Mouse (Mus musculus): ENCODE measurements at regions not wholly inside any gene's neighbourhood (a gene's known extent, or its start where the extent isn't known, plus 50 kb on each side); places are given as distances from the start of the nearest gene placed in this dataset.

GRCm38 (mm10) chr13:103504987-103505386 is 170.7 kb upstream of the Mast4 start:
- H3K27ac ChIP-seq (ENCODE audit: insufficient read depth, low read depth) = no peak overlapping the region
- DNase-seq (ENCODE audit: extremely low read depth) = peak; percentile 65
- no peaks in the 10 kb centered on the region for H3K9me3 ChIP-seq (replicated peaks; ENCODE audit: low read length)
- no peak overlapping the region for H3K9ac ChIP-seq (ENCODE audit: insufficient read depth, low read depth)
- H3K4me3 ChIP-seq (replicated peaks in 1 of 3; ENCODE audit: low read depth in 2 of 3, low read length in 2 of 3, poor library complexity in 1 of 3) = no peak overlapping the region
- in situ Hi-C loops (cut with MboI; ENCODE audit: low pct_ligation_motif_present, low pct_unique_long_range_greater_than_20kb, low sequenced_read_pairs) (no loop called here), dilution Hi-C loops (cut with MboI; ENCODE audit: extremely low pct_ligation_motif_present, extremely low pct_unique_long_range_greater_than_20kb, low sequenced_read_pairs) (no loop called here)
- no peaks in the 10 kb centered on the region for H3K36me3 ChIP-seq (replicated peaks in 1 of 2; ENCODE audit: control insufficient read depth in 1 of 2, insufficient read depth in 1 of 2, low read length in 1 of 2)
- H3K4me2 ChIP-seq (ENCODE audit: insufficient read depth, low read depth, poor library complexity, severe bottlenecking) = peak overlapping the region; percentile 70; the same call in 1 of the 2 replicates
- no peaks in the 10 kb centered on the region for H3K79me2 ChIP-seq (replicated peaks; ENCODE audit: control insufficient read depth, extremely low read depth, insufficient read depth, poor library complexity, severe bottlenecking)
- no peaks in the 10 kb centered on the region for H3K27me3 ChIP-seq (replicated peaks)
- peak; percentile 37; the same call in 1 of the 2 replicates for TF ChIP-seq ETS1 (conservative IDR thresholded peaks at IDR 0.05; ENCODE audit: low read depth, low read length)
- TF ChIP-seq POLR2A (IDR thresholded peaks at IDR 0.05; ENCODE audit: low read depth, low read length) = no peak
- TF ChIP-seq SIN3A (IDR thresholded peaks at IDR 0.05; ENCODE audit: low read length) = no peak
- TF ChIP-seq ZC3H11A (IDR thresholded peaks at IDR 0.05; ENCODE audit: low read depth, low read length) = peak; percentile 28; the same call in 1 of the 2 replicates
- no peak for TF ChIP-seq GABPA (IDR thresholded peaks at IDR 0.05; ENCODE audit: insufficient replicate concordance, low read depth, low read length)
- no peak for TF ChIP-seq PAX5 (IDR thresholded peaks at IDR 0.05; ENCODE audit: low read length)
- no peak for TF ChIP-seq JUND (conservative IDR thresholded peaks at IDR 0.05; ENCODE audit: low read depth, low read length)
- TF ChIP-seq MYC (IDR thresholded peaks at IDR 0.05; ENCODE audit: low read depth, low read length) = 0 out of 2 replicates have a peak, but pooled peaks have one; percentile 50
- no peak for TF ChIP-seq JUN (IDR thresholded peaks at IDR 0.05; ENCODE audit: insufficient read depth, low read depth, low read length)
- TF ChIP-seq UBTF (IDR thresholded peaks at IDR 0.05; ENCODE audit: low read depth, low read length) = no peak
- peak; percentile 54; the same call in 1 of the 2 replicates for TF ChIP-seq RCOR1 (conservative IDR thresholded peaks at IDR 0.05; ENCODE audit: low read depth, low read length)
- TF ChIP-seq CHD2 (IDR thresholded peaks at IDR 0.05; ENCODE audit: low read length) = no peak
- no peak for TF ChIP-seq HCFC1 (IDR thresholded peaks at IDR 0.05; ENCODE audit: low read depth, low read length)
- TF ChIP-seq NELFE (IDR thresholded peaks at IDR 0.05; ENCODE audit: low read depth, low read length) = peak; percentile 33; the same call in 1 of the 2 replicates
- no peak for TF ChIP-seq USF1 (IDR thresholded peaks at IDR 0.05; ENCODE audit: low read depth, low read length)
- peak; percentile 17 to 74; a peak in 2 of 4 replicates for TF ChIP-seq CTCF (conservative IDR thresholded peaks at IDR 0.05 in 1 of 2, IDR thresholded peaks at IDR 0.05 in 1 of 2; ENCODE audit: low read depth in 2 of 2, low read length in 2 of 2)
- no peak for TF ChIP-seq TBP (conservative IDR thresholded peaks at IDR 0.05; ENCODE audit: low read depth, low read length)
- peak; percentile 15; the same call in 1 of the 2 replicates for TF ChIP-seq BHLHE40 (IDR thresholded peaks at IDR 0.05; ENCODE audit: low read depth, low read length)
- peak; percentile 81 for TF ChIP-seq RAD21 (IDR thresholded peaks at IDR 0.05; ENCODE audit: low read depth, low read length)
- peak; percentile 43; the same call in 1 of the 2 replicates for TF ChIP-seq EP300 (IDR thresholded peaks at IDR 0.05; ENCODE audit: low read length)
- TF ChIP-seq CHD1 (IDR thresholded peaks at IDR 0.05; ENCODE audit: low read depth, low read length) = no peak
- peak; percentile 76 for TF ChIP-seq SMC3 (IDR thresholded peaks at IDR 0.05; ENCODE audit: low read depth, low read length)
- no peak for TF ChIP-seq POLR2AphosphoS2 (IDR thresholded peaks at IDR 0.05; ENCODE audit: low read depth, low read length)
- TF ChIP-seq MAFK (IDR thresholded peaks at IDR 0.05; ENCODE audit: insufficient replicate concordance, low read length) = no peak
- no peak for TF ChIP-seq MXI1 (IDR thresholded peaks at IDR 0.05; ENCODE audit: low read depth, low read length)
- TF ChIP-seq MAZ (IDR thresholded peaks at IDR 0.05; ENCODE audit: low read depth, low read length) = no peak
- TF ChIP-seq IRF4 (IDR thresholded peaks at IDR 0.05; ENCODE audit: low read depth, low read length) = 0 out of 2 replicates have a peak, but pooled peaks have one; percentile 46
- TF ChIP-seq TCF12 (IDR thresholded peaks at IDR 0.05; ENCODE audit: low read depth, low read length) = no peak
- TF ChIP-seq KAT2A (IDR thresholded peaks at IDR 0.05; ENCODE audit: insufficient replicate concordance, low read length) = 0 out of 2 replicates have a peak, but pooled peaks have one; percentile 37
- TF ChIP-seq MAX (IDR thresholded peaks at IDR 0.05; ENCODE audit: low read length) = no peak
- peak; percentile 68 for TF ChIP-seq ELF1 (IDR thresholded peaks at IDR 0.05; ENCODE audit: low read depth, low read length)
- TF ChIP-seq ZMIZ1 (IDR thresholded peaks at IDR 0.05; ENCODE audit: low read depth, low read length) = no peak
- peak; percentile 90 for TF ChIP-seq ZNF384 (IDR thresholded peaks at IDR 0.05; ENCODE audit: low read depth, low read length)
- TF ChIP-seq MEF2A (IDR thresholded peaks at IDR 0.05; ENCODE audit: borderline replicate concordance, low read depth, low read length) = peak; percentile 20; the same call in 1 of the 2 replicates
- no peak for TF ChIP-seq E2F4 (IDR thresholded peaks at IDR 0.05; ENCODE audit: insufficient replicate concordance, low read depth, low read length)
- TF ChIP-seq USF2 (conservative IDR thresholded peaks at IDR 0.05; ENCODE audit: low read depth, low read length) = no peak
- TF ChIP-seq NRF1 (IDR thresholded peaks at IDR 0.05; ENCODE audit: low read depth, low read length) = 0 out of 2 replicates have a peak, but pooled peaks have one; percentile 15
- TF ChIP-seq ZKSCAN1 (IDR thresholded peaks at IDR 0.05; ENCODE audit: borderline replicate concordance, low read depth, low read length) = no peak
- H3K4me1 ChIP-seq (ENCODE audit: control insufficient read depth in 1 of 2, insufficient read depth in 2 of 2) = peaks cover 0 to 16% of the 10 kb centered on the region in 2 experiments; a peak in 2 of 4 replicates
